Mouse (Mus musculus): ENCODE measurements around the gene Tmem185a. TPM values are rescaled to one million over a fixed set of nuclear protein-coding genes. Genes with fewer than 3 reads are reported as not detected.
"Not testable (repeated sequence)": the region's sequence is repeated elsewhere in the genome, so short reads cannot be mapped to it uniquely, and the experiment has no call there.

The Tmem185a gene
- polyA plus RNA-seq, 1 experiment from 2014 or later = 52.4 TPM

DNA sequence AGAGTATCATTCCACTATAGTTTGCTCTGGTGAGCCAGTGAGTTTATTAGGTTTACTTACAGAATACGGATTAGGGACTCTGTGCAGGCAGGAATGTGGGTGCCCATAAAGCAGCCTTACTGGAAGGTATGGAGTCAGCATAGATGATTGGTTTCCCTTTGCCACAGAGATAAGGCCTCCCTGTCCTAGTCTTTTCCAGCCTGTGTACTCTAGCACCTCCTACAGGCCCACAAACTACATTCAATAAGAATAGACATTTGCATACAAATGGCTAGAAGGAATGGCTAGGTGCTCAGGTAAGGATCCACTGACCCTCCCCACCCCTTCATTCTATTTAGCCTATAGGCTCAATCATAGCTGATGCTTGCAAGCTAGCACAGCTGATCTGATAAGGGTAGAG lies 24.6 kb downstream of the Tmem185a start:
- not testable (repeated sequence) for H3K4me1 ChIP-seq (ENCODE audit: control insufficient read depth, insufficient read depth, low read length); H3K4me2 ChIP-seq; ATAC-seq (ENCODE audit: low FRiP score); H3K27ac ChIP-seq (ENCODE audit: low read depth, low read length); H3K27me3 ChIP-seq (ENCODE audit: control insufficient read depth, insufficient read depth, low read length); H3K4me3 ChIP-seq (ENCODE audit: low read depth, low read length); H3K9ac ChIP-seq (ENCODE audit: low read length); H3K36me3 ChIP-seq (ENCODE audit: control insufficient read depth, insufficient read depth, low read length); H3K9me3 ChIP-seq (ENCODE audit: control insufficient read depth, low read length); DNase-seq (ENCODE audit: low spot score, missing footprints)
- no CpG with 5 or more reads among the region's 1 CpGs for WGBS

DNA sequence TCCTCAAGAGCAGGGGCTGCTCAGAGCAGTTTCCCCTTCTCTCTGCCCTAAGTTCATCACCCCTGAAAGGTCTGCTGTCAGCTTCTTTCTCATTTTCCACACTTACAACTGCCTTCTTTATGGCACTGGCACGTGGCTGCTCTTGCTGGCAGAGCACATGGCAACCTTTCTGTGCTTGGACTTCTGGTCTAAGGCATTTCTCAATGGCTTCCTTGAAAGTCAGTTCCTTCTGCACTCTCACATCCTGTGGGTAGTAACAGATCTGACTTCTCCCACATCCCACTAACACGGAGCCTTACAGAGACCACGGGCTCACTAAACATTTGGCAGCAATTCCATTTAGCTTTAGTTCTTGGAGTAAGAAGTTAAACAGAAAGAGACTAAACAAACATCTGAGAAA lies 51.5 kb downstream of the Tmem185a start:
- DNase-seq (ENCODE audit: low spot score, missing footprints); H3K36me3 ChIP-seq (ENCODE audit: control insufficient read depth, insufficient read depth, low read length): not testable (repeated sequence)

More for the DNA sequence above, 51.5 kb downstream of the Tmem185a start:
- ATAC-seq (ENCODE audit: low FRiP score); H3K4me3 ChIP-seq (ENCODE audit: low read depth, low read length); H3K9ac ChIP-seq (ENCODE audit: low read length); H3K4me2 ChIP-seq; H3K4me1 ChIP-seq (ENCODE audit: control insufficient read depth, insufficient read depth, low read length); H3K27me3 ChIP-seq (ENCODE audit: control insufficient read depth, insufficient read depth, low read length); H3K9me3 ChIP-seq (ENCODE audit: control insufficient read depth, low read length); H3K27ac ChIP-seq (ENCODE audit: low read depth, low read length): not testable (repeated sequence)
- 75% methylated on average over 3 of the region's 3 CpGs for WGBS

Other genes starting within 250 kb of the Tmem185a start
- 3.0 and 3.8 TPM in 2 replicates for gene Ids, start 112.1 kb downstream of the Tmem185a start, polyA plus RNA-seq (2014; fragmentation: Nextera tagmentation; extraction: Ambion mirVana)
- gene 1110012L19Rik, start 91.3 kb downstream of the Tmem185a start, polyA plus RNA-seq (2014; fragmentation: Nextera tagmentation; extraction: Ambion mirVana) = 32.4 and 32.8 TPM in 2 replicates